Mouse (Mus musculus) spleen, postnatal 10 days (tissue): Measurements from ENCODE around the gene Gcnt1.

ENCODE experiments used
- DNase-seq, 2 experiments: peaks; one replicate each; pipeline ENCODE4 v3.0.0; 2021 to 2022; ENCODE audit warnings: low spot score in 2 of 2

Gene Gcnt1

GRCm38 (mm10) chr19:17327881-17328404 is 44.7 kb downstream of the Gcnt1 start:
- peak in 1 of 2 experiments; percentile 9 for DNase-seq

- DNase-seq, result peak; percentile 42 to 47
Measured at GRCm38 (mm10) chr19:17323689-17324241, 48.9 kb downstream of the Gcnt1 start.

- peak; percentile 47 to 81 for DNase-seq
Measured at GRCm38 (mm10) chr19:17323006-17323688, 49.5 kb downstream of the Gcnt1 start.

GRCm38 (mm10) chr19:17319770-17320169 is 52.9 kb downstream of the Gcnt1 start:
- DNase-seq, result no peak

- DNase-seq, result no peak
Measured at GRCm38 (mm10) chr19:17318733-17319132, 53.9 kb downstream of the Gcnt1 start.

GRCm38 (mm10) chr19:17316311-17317003 is 56.2 kb downstream of the Gcnt1 start:
- DNase-seq, result no peak

- DNase-seq, result no peak
Measured at GRCm38 (mm10) chr19:17314451-17314850, 58.2 kb downstream of the Gcnt1 start.

- no peak for DNase-seq
Measured at GRCm38 (mm10) chr19:17313766-17314165, 58.9 kb downstream of the Gcnt1 start.

- DNase-seq, result no peak
Measured at GRCm38 (mm10) chr19:17312671-17313180, 59.9 kb downstream of the Gcnt1 start.

- DNase-seq, result no peak
Measured at GRCm38 (mm10) chr19:17311501-17311900, 61.1 kb downstream of the Gcnt1 start.

GRCm38 (mm10) chr19:17311031-17311430 is 61.6 kb downstream of the Gcnt1 start:
- DNase-seq, result no peak

- no peak for DNase-seq
Measured at GRCm38 (mm10) chr19:17296081-17296480, 76.6 kb downstream of the Gcnt1 start.

GRCm38 (mm10) chr19:17295211-17295766 is 77.4 kb downstream of the Gcnt1 start:
- no peak for DNase-seq

- no peak for DNase-seq
Measured at GRCm38 (mm10) chr19:17294136-17294535, 78.5 kb downstream of the Gcnt1 start.

- DNase-seq, result no peak
Measured at GRCm38 (mm10) chr19:17289526-17289925, 83.1 kb downstream of the Gcnt1 start.

GRCm38 (mm10) chr19:17286004-17286403 is 86.6 kb downstream of the Gcnt1 start:
- DNase-seq, result no peak

- DNase-seq, result no peak
Measured at GRCm38 (mm10) chr19:17283317-17283716, 89.3 kb downstream of the Gcnt1 start.

- DNase-seq, result no peak
Measured at GRCm38 (mm10) chr19:17278381-17279051, 94.1 kb downstream of the Gcnt1 start.
